Mouse (Mus musculus): ENCODE measurements around the gene Uck2. TPM values are rescaled to one million over a fixed set of nuclear protein-coding genes. Genes with fewer than 3 reads are reported as not detected.

Gene Uck2
- polyA plus RNA-seq, 1 experiment = 20.5 TPM

DNA sequence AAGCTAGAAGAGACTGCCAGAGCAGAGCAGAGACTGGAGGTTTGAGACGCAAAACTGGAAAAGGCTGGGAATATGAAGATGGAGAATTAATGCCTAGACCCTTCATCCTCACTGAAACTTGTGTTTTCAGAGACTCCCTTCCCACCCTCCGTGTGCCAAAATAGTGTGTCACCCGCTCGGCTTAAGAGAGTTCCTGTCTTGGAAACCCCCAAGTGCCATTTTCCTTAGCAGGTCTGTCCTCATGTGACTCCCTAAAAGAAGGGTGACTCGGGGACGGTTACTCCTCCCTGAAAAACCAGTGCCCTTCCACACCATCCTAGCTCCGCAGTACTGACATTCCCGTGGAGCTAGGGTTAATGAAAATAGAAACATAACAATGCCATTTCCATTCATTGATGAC, 236 bp upstream of the Uck2 start:
- H3K4me1 ChIP-seq (ENCODE audit: control insufficient read depth, insufficient read depth, low read length) = peaks cover 4% of the 10 kb centered on the region
- TF ChIP-seq POLR2A (IDR thresholded peaks at IDR 0.05; ENCODE audit: extremely low read depth, insufficient read depth, low read length) = no peak
- no peak for TF ChIP-seq CTCF (IDR thresholded peaks at IDR 0.05; ENCODE audit: extremely low read depth, insufficient read depth, low read length)
- no peak overlapping the region for H3K27ac ChIP-seq (ENCODE audit: insufficient read depth, low read length)
- H3K4me3 ChIP-seq (ENCODE audit: insufficient read depth, low read length) = peak overlapping the region; percentile 52

DNA sequence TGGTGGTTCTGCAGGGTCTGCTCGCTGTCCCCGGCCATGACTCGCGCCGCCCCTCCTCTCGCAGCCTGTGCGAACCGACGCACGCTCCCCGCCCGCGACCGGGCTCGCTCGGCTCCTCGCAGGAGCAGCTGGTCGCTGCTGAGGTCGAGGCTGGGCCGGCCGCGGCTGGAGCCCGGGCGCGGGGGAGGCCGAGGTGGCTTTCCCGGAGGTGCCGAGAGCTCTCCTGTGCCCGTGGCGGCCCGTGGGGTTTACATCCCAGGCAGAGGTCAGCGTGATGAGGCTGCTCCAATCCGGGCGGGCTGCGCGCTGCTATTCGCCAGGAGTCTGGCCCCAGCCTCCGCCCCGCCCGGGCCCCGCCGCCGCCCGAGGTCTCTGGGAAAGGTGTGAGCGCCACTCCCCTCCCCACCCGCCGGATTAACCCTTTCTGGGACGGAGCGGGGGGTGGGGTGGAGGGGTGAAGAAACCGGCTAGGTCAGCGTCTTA, 242 bp downstream of the Uck2 start:
- H3K4me1 ChIP-seq (ENCODE audit: control insufficient read depth, insufficient read depth, low read length) = peaks cover 4% of the 10 kb centered on the region
- H3K27ac ChIP-seq (ENCODE audit: insufficient read depth, low read length) = peak overlapping the region; percentile 74
- H3K4me3 ChIP-seq (ENCODE audit: insufficient read depth, low read length) = peak overlapping the region; percentile 52
- TF ChIP-seq POLR2A (IDR thresholded peaks at IDR 0.05; ENCODE audit: extremely low read depth, insufficient read depth, low read length) = peak; percentile 63; the same call in 1 of the 2 replicates
- no peak for TF ChIP-seq CTCF (IDR thresholded peaks at IDR 0.05; ENCODE audit: extremely low read depth, insufficient read depth, low read length)

DNA sequence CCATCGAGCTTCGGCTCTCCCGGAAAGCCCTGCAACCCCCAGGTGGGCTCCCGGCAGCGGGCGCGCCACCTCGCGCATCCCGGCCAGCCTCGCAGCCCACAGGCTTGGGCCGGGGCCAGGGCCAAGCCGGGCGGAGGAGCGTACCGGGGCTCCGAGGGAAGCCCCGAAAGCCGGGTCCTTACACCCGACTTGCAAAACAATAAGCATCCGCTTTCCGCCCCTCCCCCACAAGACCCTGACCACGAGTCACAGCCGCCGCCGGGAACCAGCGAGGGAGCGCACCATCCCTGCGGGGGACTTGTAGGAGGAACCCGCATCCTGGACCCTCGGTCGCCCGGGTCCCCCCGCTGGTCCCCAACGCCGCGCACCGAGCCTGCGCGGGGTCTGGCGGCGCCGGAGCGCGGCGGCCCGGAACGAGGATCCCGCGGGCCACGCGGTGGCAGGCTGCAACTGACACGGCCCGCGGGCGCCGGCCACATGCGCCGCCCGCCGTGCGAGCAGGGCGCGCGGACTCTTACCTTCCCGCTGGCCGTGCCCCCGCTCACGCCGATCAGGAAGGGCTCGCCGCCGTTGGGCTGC, 773 bp downstream of the Uck2 start:
- Histone ChIP-seq H3K4me1 (ENCODE audit: control insufficient read depth, insufficient read depth, low read length) (peaks cover 4% of the 10 kb centered on the region), H3K4me3 (ENCODE audit: insufficient read depth, low read length) (peak overlapping the region; percentile 52), H3K27ac (ENCODE audit: insufficient read depth, low read length) (peak overlapping the region; percentile 74)
- TF ChIP-seq CTCF (IDR thresholded peaks at IDR 0.05; ENCODE audit: extremely low read depth, insufficient read depth, low read length) = no peak
- no peak for TF ChIP-seq POLR2A (IDR thresholded peaks at IDR 0.05; ENCODE audit: extremely low read depth, insufficient read depth, low read length)

DNA sequence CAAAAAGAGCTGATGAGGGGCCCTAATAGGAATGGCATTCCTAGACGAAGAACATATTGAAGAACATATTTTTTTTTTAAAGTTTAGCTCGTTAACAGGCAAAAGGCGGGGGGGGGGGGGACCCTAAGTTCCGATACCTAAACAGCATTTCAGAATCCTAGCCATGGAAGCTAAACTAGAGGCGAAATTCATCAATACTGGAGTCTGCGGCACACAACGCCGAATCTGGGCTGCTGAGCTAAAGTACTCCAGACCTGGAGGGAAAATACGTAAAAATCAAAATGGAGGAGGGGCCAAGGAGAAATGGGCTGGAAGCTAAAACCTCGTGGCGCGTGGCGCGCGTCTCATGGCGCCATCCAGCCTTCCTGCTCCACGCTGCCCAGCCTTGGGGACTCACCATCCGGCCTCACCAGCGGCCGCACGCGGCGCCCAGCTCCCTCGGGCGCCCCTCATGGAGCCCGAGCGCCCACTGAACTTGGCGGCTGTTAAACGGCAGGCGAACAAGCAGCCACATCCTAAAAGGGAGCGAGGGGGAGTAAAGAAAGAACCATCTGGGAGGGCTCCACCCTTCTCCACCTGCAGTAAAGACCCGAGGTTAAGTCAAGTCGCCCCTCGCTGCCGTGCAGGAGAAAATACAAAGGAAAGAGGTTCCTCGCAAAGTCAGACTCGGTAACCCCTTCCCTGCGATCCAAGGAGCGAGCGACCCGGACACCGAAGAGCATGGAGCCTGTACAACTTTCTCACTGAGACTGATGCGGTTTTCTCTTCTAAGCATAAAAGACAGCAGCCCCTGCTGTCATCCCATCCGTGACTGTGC, 1.5 kb downstream of the Uck2 start:
- H3K4me3 ChIP-seq (ENCODE audit: insufficient read depth, low read length) = peak overlapping the region; percentile 52
- peaks cover 2% of the 10 kb centered on the region; the same call in 1 of the 2 replicates for H3K4me1 ChIP-seq (ENCODE audit: control insufficient read depth, insufficient read depth, low read length)
- peak overlapping the region; percentile 74; the same call in 1 of the 2 replicates for H3K27ac ChIP-seq (ENCODE audit: insufficient read depth, low read length)
- TF ChIP-seq POLR2A (IDR thresholded peaks at IDR 0.05; ENCODE audit: extremely low read depth, insufficient read depth, low read length) (peak; percentile 61; the same call in 1 of the 2 replicates), CTCF (IDR thresholded peaks at IDR 0.05; ENCODE audit: extremely low read depth, insufficient read depth, low read length) (no peak)

DNA sequence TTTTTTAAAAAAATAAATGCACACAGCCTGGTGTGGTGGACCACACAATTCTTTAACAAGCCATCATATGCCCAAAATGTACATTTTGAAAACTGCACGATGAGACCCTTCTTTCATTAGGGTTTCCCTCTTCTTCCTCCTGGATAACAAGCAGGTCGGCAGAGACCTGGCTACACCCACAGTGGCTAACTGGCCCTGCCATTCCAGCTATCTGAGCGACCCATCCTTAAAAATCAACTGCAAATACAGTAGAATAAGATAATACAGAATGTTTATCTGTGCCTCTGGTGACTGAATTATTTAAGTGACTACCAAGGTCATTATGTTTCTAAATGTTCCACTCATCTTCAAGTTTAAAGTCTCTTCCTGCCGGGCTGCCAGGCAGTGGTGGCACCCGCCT, 2.4 kb downstream of the Uck2 start:
- no peak overlapping the region; the same call in 1 of the 2 replicates for H3K4me3 ChIP-seq (ENCODE audit: insufficient read depth, low read length)
- H3K27ac ChIP-seq (ENCODE audit: insufficient read depth, low read length) = no peak overlapping the region
- TF ChIP-seq CTCF (IDR thresholded peaks at IDR 0.05; ENCODE audit: extremely low read depth, insufficient read depth, low read length) (no peak), POLR2A (IDR thresholded peaks at IDR 0.05; ENCODE audit: extremely low read depth, insufficient read depth, low read length) (no peak)

DNA sequence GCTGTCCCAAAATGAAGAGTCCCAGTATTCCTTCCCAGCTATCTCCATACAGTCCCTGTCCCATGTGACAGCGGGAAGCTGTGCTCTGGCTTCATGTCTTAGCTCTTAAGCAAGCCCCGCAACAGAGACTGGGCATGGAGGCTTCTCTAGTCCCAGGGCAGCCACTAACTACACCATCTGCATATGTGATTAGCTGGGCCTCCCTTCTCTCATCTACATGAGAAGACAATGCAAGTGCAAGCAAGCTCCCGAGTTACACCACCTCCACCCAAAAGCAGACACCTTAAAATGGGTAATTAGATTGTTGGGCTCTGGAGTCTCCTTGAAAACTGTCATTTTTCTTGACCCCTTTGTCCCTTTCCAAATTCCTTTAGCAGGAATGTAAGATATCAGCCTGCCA, 3.0 kb downstream of the Uck2 start:
- no peak overlapping the region for H3K4me3 ChIP-seq (ENCODE audit: insufficient read depth, low read length)
- no peak overlapping the region for H3K27ac ChIP-seq (ENCODE audit: insufficient read depth, low read length)
- H3K4me1 ChIP-seq (ENCODE audit: control insufficient read depth, insufficient read depth, low read length) = peaks cover 2% of the 10 kb centered on the region; the same call in 1 of the 2 replicates
- TF ChIP-seq CTCF (IDR thresholded peaks at IDR 0.05; ENCODE audit: extremely low read depth, insufficient read depth, low read length) = no peak
- no peak for TF ChIP-seq POLR2A (IDR thresholded peaks at IDR 0.05; ENCODE audit: extremely low read depth, insufficient read depth, low read length)

More for the DNA sequence above, 2.4 kb downstream of the Uck2 start:
- peaks cover 2% of the 10 kb centered on the region; the same call in 1 of the 2 replicates for H3K4me1 ChIP-seq (ENCODE audit: control insufficient read depth, insufficient read depth, low read length)

DNA sequence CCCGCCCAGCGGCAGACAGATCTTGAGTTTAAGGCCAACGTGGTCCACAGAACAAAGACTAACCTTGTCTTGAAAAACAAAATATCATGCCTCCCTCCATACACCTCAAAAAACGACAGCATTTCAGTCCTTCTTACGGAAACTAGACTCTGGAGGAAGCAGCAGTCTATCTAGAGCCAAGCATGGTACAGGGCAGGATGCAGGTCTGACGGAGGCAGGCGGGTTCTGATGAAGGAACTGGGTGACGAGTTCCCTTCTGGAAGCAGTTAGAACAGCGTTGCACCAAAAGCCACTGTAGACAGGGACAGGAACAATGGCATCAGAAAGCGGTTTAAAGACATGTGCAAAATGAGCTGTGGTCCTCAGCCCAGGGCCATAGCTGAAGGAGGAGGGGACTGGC, 5.1 kb downstream of the Uck2 start:
- H3K4me1 ChIP-seq (ENCODE audit: control insufficient read depth, insufficient read depth, low read length) = no peaks in the 10 kb centered on the region
- H3K4me3 ChIP-seq (ENCODE audit: insufficient read depth, low read length) = no peak overlapping the region
- no peak for TF ChIP-seq POLR2A (IDR thresholded peaks at IDR 0.05; ENCODE audit: extremely low read depth, insufficient read depth, low read length)
- no peak for TF ChIP-seq CTCF (IDR thresholded peaks at IDR 0.05; ENCODE audit: extremely low read depth, insufficient read depth, low read length)
- no peak overlapping the region for H3K27ac ChIP-seq (ENCODE audit: insufficient read depth, low read length)

DNA sequence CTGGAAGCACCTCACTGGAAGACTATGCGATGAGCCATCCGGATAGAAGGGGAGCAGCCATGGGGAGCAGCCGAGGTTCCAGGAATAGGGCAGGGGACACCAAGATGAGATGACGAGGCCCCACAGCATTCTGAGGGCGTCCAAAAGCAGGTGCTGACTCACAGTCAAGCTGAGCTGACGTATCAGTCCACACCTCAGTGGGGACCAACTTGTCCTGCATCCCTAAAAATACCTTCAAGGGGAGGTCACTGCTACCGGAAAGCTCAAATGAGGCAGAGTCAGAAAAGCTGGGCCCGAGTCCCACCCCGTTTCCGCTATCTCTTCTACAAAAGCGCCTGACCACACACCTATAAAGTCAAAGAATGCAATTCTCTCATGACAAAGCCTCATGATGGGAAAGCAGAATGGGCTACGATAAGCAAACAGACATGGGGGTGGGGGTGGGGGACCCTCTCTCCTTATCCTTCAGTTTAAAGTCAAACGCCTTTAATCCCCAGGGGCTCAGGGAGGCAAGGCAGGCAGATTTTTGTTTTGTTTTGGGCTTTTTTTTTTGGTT, 5.9 kb downstream of the Uck2 start:
- Histone ChIP-seq H3K4me1 (ENCODE audit: control insufficient read depth, insufficient read depth, low read length) (no peaks in the 10 kb centered on the region), H3K4me3 (ENCODE audit: insufficient read depth, low read length) (no peak overlapping the region), H3K27ac (ENCODE audit: insufficient read depth, low read length) (no peak overlapping the region)
- no peak for TF ChIP-seq CTCF (IDR thresholded peaks at IDR 0.05; ENCODE audit: extremely low read depth, insufficient read depth, low read length)
- TF ChIP-seq POLR2A (IDR thresholded peaks at IDR 0.05; ENCODE audit: extremely low read depth, insufficient read depth, low read length) = no peak

DNA sequence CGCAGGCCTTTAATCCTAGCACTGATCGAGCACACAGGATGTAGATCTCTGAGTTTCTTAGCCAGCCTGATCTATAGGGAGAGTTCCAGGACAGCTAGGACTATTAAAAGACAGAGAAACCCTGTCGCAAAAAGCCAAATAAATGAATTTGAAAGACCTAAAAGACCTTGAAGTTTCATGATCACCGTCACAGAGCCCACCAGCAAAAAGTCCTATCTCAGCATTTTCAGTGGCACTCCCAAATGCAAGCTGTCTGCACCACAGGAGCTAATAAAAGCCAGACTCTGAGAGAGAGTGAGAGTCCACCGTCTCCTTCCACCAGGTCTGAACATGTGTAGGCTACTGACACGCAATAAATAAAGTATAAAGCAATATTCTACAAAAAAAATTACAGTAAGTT, 6.7 kb downstream of the Uck2 start:
- Histone ChIP-seq H3K4me3 (ENCODE audit: insufficient read depth, low read length) (no peak overlapping the region), H3K4me1 (ENCODE audit: control insufficient read depth, insufficient read depth, low read length) (peaks cover 4% of the 10 kb centered on the region; the same call in 1 of the 2 replicates), H3K27ac (ENCODE audit: insufficient read depth, low read length) (no peak overlapping the region)
- TF ChIP-seq POLR2A (IDR thresholded peaks at IDR 0.05; ENCODE audit: extremely low read depth, insufficient read depth, low read length) (no peak), CTCF (IDR thresholded peaks at IDR 0.05; ENCODE audit: extremely low read depth, insufficient read depth, low read length) (no peak)
